Mouse (Mus musculus): ENCODE results near the gene Ttc16. TPM values are rescaled to one million over a fixed set of nuclear protein-coding genes. Genes with fewer than 3 reads are reported as not detected.

Gene Ttc16
- total RNA-seq, 2 experiments from 2014 or later: 1.6 TPM; not detected in 1

- no peak for ATAC-seq (replicated peaks; ENCODE audit: low FRiP score, low TSS enrichment, poor library complexity, severe bottlenecking)
These were observed 23.8 kb downstream of the Ttc16 start for GRCm38 (mm10) chr2:32751665-32752033.

- no peak for ATAC-seq (replicated peaks; ENCODE audit: low FRiP score, low TSS enrichment, poor library complexity, severe bottlenecking)
These were observed 24.4 kb downstream of the Ttc16 start for GRCm38 (mm10) chr2:32750887-32751664.

- ATAC-seq (replicated peaks; ENCODE audit: low FRiP score, low TSS enrichment, poor library complexity, severe bottlenecking): no peak
These were observed 25.2 kb downstream of the Ttc16 start for GRCm38 (mm10) chr2:32750199-32750598.

GRCm38 (mm10) chr2:32749082-32749481 lies 26.4 kb downstream of the Ttc16 start:
- no peak for ATAC-seq (replicated peaks; ENCODE audit: low FRiP score, low TSS enrichment, poor library complexity, severe bottlenecking)

- ATAC-seq (replicated peaks; ENCODE audit: low FRiP score, low TSS enrichment, poor library complexity, severe bottlenecking): no peak
These were observed 31.0 kb downstream of the Ttc16 start for GRCm38 (mm10) chr2:32744272-32744982.

- no peak for ATAC-seq (replicated peaks; ENCODE audit: low FRiP score, low TSS enrichment, poor library complexity, severe bottlenecking)
These were observed 33.3 kb downstream of the Ttc16 start for GRCm38 (mm10) chr2:32742173-32742531.

GRCm38 (mm10) chr2:32741273-32742172 lies 33.9 kb downstream of the Ttc16 start:
- no peak for ATAC-seq (replicated peaks; ENCODE audit: low FRiP score, low TSS enrichment, poor library complexity, severe bottlenecking)

- ATAC-seq (replicated peaks; ENCODE audit: low FRiP score, low TSS enrichment, poor library complexity, severe bottlenecking): no peak
These were observed 34.5 kb downstream of the Ttc16 start, which contains the start of gene 6330409D20Rik for GRCm38 (mm10) chr2:32740916-32741272. Gene 6330409D20Rik (minus strand): TSS chr2:32741016.

- ATAC-seq (replicated peaks; ENCODE audit: low FRiP score, low TSS enrichment, poor library complexity, severe bottlenecking): no peak
These were observed 36.1 kb downstream of the Ttc16 start for GRCm38 (mm10) chr2:32739311-32739710.

GRCm38 (mm10) chr2:32737008-32737407 lies 38.4 kb downstream of the Ttc16 start:
- no peak for ATAC-seq (replicated peaks; ENCODE audit: low FRiP score, low TSS enrichment, poor library complexity, severe bottlenecking)

GRCm38 (mm10) chr2:32736306-32736829 lies 39.1 kb downstream of the Ttc16 start:
- no peak for ATAC-seq (replicated peaks; ENCODE audit: low FRiP score, low TSS enrichment, poor library complexity, severe bottlenecking)

- ATAC-seq (replicated peaks; ENCODE audit: low FRiP score, low TSS enrichment, poor library complexity, severe bottlenecking): no peak
These were observed 40.5 kb downstream of the Ttc16 start for GRCm38 (mm10) chr2:32734933-32735332.

GRCm38 (mm10) chr2:32734480-32734879 lies 41.0 kb downstream of the Ttc16 start:
- ATAC-seq (replicated peaks; ENCODE audit: low FRiP score, low TSS enrichment, poor library complexity, severe bottlenecking): no peak

GRCm38 (mm10) chr2:32732695-32733094 lies 42.7 kb downstream of the Ttc16 start:
- no peak for ATAC-seq (replicated peaks; ENCODE audit: low FRiP score, low TSS enrichment, poor library complexity, severe bottlenecking)

GRCm38 (mm10) chr2:32731911-32732310 lies 43.5 kb downstream of the Ttc16 start:
- no peak for ATAC-seq (replicated peaks; ENCODE audit: low FRiP score, low TSS enrichment, poor library complexity, severe bottlenecking)

GRCm38 (mm10) chr2:32730854-32731253 lies 44.6 kb downstream of the Ttc16 start:
- ATAC-seq (replicated peaks; ENCODE audit: low FRiP score, low TSS enrichment, poor library complexity, severe bottlenecking): no peak

GRCm38 (mm10) chr2:32729547-32729946 lies 45.9 kb downstream of the Ttc16 start:
- no peak for ATAC-seq (replicated peaks; ENCODE audit: low FRiP score, low TSS enrichment, poor library complexity, severe bottlenecking)

- ATAC-seq (replicated peaks; ENCODE audit: low FRiP score, low TSS enrichment, poor library complexity, severe bottlenecking): no peak
These were observed 47.0 kb downstream of the Ttc16 start for GRCm38 (mm10) chr2:32728463-32728862.

GRCm38 (mm10) chr2:32727435-32727834 lies 48.0 kb downstream of the Ttc16 start:
- peak; percentile 99 for ATAC-seq (replicated peaks; ENCODE audit: low FRiP score, low TSS enrichment, poor library complexity, severe bottlenecking)

All from megakaryocyte-erythroid progenitor cell, adult 5-6 weeks (primary cell).